Mouse (Mus musculus) forebrain, embryonic 10.5 days (tissue): ENCODE data around the gene Omp. TPM values are rescaled to one million over a fixed set of nuclear protein-coding genes. Genes with fewer than 3 reads are reported as not detected.

Experiments
- DNase-seq: peaks from one replicate; pipeline ENCODE4 v3.0.0-alpha.2; 2017; ENCODE audit warnings: low spot score; ENCODE audit errors: extremely low spot score
- H3K27ac ChIP-seq: fragments of 300-500 bp; sonication (generic); 2 replicates; pipeline ENCODE4 v1.5.1; 2016; ENCODE audit warnings: mild to moderate bottlenecking
- H3K27me3 ChIP-seq: fragments of 300-500 bp; sonication (generic); 2 replicates; pipeline ENCODE4 v1.6.1; 2016; ENCODE audit warnings: mild to moderate bottlenecking; ENCODE audit not compliant: poor library complexity, severe bottlenecking
- H3K36me3 ChIP-seq: fragments of 300-500 bp; sonication (generic); replicated peaks from 2 replicates; pipeline ENCODE4 v1.6.1; 2016; ENCODE audit warnings: mild to moderate bottlenecking, moderate library complexity
- H3K4me1 ChIP-seq: fragments of 300-500 bp; sonication (generic); 2 replicates; pipeline ENCODE4 v1.6.1; 2016
- H3K4me3 ChIP-seq: fragments of 300-500 bp; sonication (generic); 2 replicates; pipeline ENCODE4 v1.5.1; 2016; ENCODE audit warnings: mild to moderate bottlenecking, moderate library complexity
- H3K9me3 ChIP-seq: fragments of 300-500 bp; sonication (generic); 2 replicates; pipeline ENCODE4 v1.6.1; 2016; ENCODE audit warnings: mild to moderate bottlenecking, moderate library complexity
- WGBS: fragments of 180-500 bp; shearing (Covaris S2); methylation state at CpG from one replicate; pipeline ENCODE4 v1.1.7; 2016; 5-methylcytosine and 5-hydroxymethylcytosine counted together
- polyA plus RNA-seq: library from polyadenylated mRNA; unstranded; fragments of >200 nt; fragmentation: Nextera tagmentation; extraction: Ambion mirVana; gene quantifications from 2 replicates; pipeline ENCODE4 v1.2.1, GENCODE M21; 2016

The Omp gene
- polyA plus RNA-seq, 1 experiment from 2014 or later: 0.19 TPM

- peaks cover 13% of the 10 kb centered on the region; the same call in 1 of the 2 replicates for H3K27me3 ChIP-seq
- no peaks in the 10 kb centered on the region for H3K9me3 ChIP-seq
- H3K4me3 ChIP-seq: no peak overlapping the region
- no peak for DNase-seq
- no peak overlapping the region for H3K27ac ChIP-seq
- H3K36me3 ChIP-seq: no peaks in the 10 kb centered on the region
- WGBS: 85% methylated on average over 8 of the region's 8 CpGs
- H3K4me1 ChIP-seq: peaks cover 27% of the 10 kb centered on the region
These were observed 23.6 kb downstream of the Omp start for GRCm38 (mm10) chr7:98121673-98122072.

DNA sequence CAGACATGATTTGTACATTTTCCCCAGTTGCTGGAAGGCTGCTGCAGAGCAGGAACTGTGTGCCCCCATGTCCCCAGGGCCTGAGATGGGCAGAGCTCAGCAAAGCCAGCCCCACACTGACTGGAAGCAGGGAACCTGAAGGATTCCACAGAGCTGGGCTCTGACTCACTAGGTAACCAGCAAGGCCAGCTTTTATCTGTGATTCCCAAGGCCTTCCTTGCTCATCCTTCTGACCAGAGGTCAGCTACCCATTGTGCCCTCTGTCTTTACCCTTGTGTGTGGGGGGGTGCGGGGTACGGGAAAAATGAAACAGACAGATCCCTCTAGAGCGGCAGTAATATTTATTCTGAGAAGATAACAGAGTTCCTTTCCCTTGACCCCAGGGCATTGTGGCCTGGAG, 24.1 kb downstream of the Omp start:
- peaks cover 27% of the 10 kb centered on the region for H3K4me1 ChIP-seq
- DNase-seq: no peak
- no peaks in the 10 kb centered on the region for H3K9me3 ChIP-seq
- no peak overlapping the region for H3K27ac ChIP-seq
- H3K27me3 ChIP-seq: peaks cover 13% of the 10 kb centered on the region; the same call in 1 of the 2 replicates
- no peak overlapping the region for H3K4me3 ChIP-seq
- WGBS: 93% methylated on average over 3 of the region's 3 CpGs
- no peaks in the 10 kb centered on the region for H3K36me3 ChIP-seq

GRCm38 (mm10) chr7:98120325-98120724, 25.0 kb downstream of the Omp start:
- Histone ChIP-seq H3K9me3 (no peaks in the 10 kb centered on the region), H3K4me1 (peaks cover 27% of the 10 kb centered on the region), H3K4me3 (peak overlapping the region; percentile 43), H3K27ac (0 out of 2 replicates have a peak overlapping the region, but pooled peaks have one; percentile 56), H3K27me3 (peaks cover 13% of the 10 kb centered on the region; the same call in 1 of the 2 replicates), H3K36me3 (no peaks in the 10 kb centered on the region)
- DNase-seq: peak; percentile 78
- 4% methylated on average over 7 of the region's 7 CpGs for WGBS

DNA sequence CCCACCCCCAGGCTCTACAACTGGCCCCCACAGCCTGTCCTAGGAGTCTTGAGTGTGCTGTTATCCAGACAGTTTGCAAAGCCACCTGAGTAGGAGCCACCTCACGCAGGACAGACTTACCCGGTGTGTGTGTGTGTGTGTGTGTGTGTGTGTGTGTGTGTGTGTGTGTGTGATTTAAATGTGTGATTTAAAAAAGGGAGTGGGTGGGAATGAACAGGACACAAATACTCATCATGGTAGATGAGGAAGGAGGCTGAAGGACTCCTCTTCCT, 25.4 kb downstream of the Omp start:
- no peak for DNase-seq
- H3K4me1 ChIP-seq: peaks cover 27% of the 10 kb centered on the region
- H3K9me3 ChIP-seq: no peaks in the 10 kb centered on the region
- peak overlapping the region; percentile 43; the same call in 1 of the 2 replicates for H3K4me3 ChIP-seq
- WGBS: 75% methylated on average over 2 of the region's 2 CpGs
- no peaks in the 10 kb centered on the region for H3K36me3 ChIP-seq
- no peak overlapping the region for H3K27ac ChIP-seq
- peaks cover 13% of the 10 kb centered on the region; the same call in 1 of the 2 replicates for H3K27me3 ChIP-seq

- H3K9me3 ChIP-seq: no peaks in the 10 kb centered on the region
- H3K4me3 ChIP-seq: peak within 1 kb of the TSS; percentile 43
- peak; percentile 40 for DNase-seq
- peaks cover 13% of the 10 kb centered on the region; the same call in 1 of the 2 replicates for H3K27me3 ChIP-seq
- H3K27ac ChIP-seq: peak within 1 kb of the TSS; percentile 58
- peaks cover 27% of the 10 kb centered on the region for H3K4me1 ChIP-seq
- no peaks in the 10 kb centered on the region for H3K36me3 ChIP-seq
- 26% methylated on average over 9 of the region's 9 CpGs for WGBS
These were observed 25.9 kb downstream of the Omp start, which contains the start of gene Myo7a for GRCm38 (mm10) chr7:98119179-98119960. Gene Myo7a (minus strand): TSS chr7:98119524.

- H3K36me3 ChIP-seq: no peaks in the 10 kb centered on the region
- no peak for DNase-seq
- WGBS: 78% methylated on average over 11 of the region's 11 CpGs
- H3K27me3 ChIP-seq: peaks cover 26% of the 10 kb centered on the region
- H3K9me3 ChIP-seq: no peaks in the 10 kb centered on the region
- H3K4me3 ChIP-seq: no peak overlapping the region
- H3K27ac ChIP-seq: peak overlapping the region; percentile 15; the same call in 1 of the 2 replicates
- H3K4me1 ChIP-seq: peaks cover 27% of the 10 kb centered on the region
These were observed 28.2 kb downstream of the Omp start for GRCm38 (mm10) chr7:98117012-98117660.

DNA sequence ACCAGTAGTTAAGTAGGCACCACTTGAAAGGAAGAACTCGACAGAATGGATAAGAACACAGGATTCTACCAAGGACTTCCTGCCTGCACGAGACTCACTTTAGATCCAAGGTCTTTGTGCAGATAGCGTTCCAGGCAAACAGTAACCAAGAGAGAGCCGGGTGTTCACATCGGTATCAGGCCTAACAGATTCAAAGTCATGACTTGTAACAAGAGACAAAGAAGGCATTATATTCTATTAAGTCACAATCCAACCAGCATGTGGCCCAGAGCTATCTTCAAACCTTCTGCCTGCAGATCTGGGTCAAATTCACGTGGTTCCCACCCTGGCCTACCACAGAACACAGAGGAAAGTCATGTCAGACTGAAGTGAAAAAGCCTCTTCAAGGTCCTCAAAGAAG, 30.6 kb downstream of the Omp start:
- peaks cover 38% of the 10 kb centered on the region for H3K27me3 ChIP-seq

GRCm38 (mm10) chr7:98111233-98111632, 34.1 kb downstream of the Omp start:
- Histone ChIP-seq H3K27me3 (peaks cover 44% of the 10 kb centered on the region), H3K9me3 (no peaks in the 10 kb centered on the region), H3K4me3 (peak overlapping the region; percentile 45), H3K4me1 (peaks cover 10% of the 10 kb centered on the region), H3K27ac (0 out of 2 replicates have a peak overlapping the region, but pooled peaks have one; percentile 1), H3K36me3 (no peaks in the 10 kb centered on the region)
- 5% methylated on average over 25 of the region's 25 CpGs for WGBS
- DNase-seq: no peak

More for the DNA sequence above, 30.6 kb downstream of the Omp start:
- H3K27ac ChIP-seq: 0 out of 2 replicates have a peak overlapping the region, but pooled peaks have one; percentile 22
- WGBS: 81% methylated on average over 6 of the region's 6 CpGs
- no peaks in the 10 kb centered on the region for H3K9me3 ChIP-seq
- no peak for DNase-seq
- no peaks in the 10 kb centered on the region for H3K36me3 ChIP-seq
- H3K4me1 ChIP-seq: peaks cover 26% of the 10 kb centered on the region
- H3K4me3 ChIP-seq: no peak overlapping the region

DNA sequence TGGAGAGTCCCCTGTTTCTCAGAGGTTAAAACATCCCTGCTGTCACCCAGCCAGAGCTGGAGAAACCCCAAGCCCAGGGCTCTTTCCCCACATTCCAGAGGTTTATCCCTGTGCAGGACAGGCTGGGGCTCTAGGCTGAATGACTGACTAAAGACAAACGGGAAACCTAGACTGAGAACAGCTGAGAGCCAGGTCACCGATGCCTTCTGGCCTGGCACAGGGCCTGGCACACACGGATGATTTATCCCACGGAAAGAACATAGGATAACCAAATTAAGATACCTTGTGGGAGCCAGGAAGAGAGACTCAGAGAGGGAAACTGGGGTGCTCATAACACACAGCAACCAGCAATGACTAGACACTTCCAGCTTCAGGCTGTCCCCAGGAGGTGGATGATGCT, 35.5 kb downstream of the Omp start:
- no peaks in the 10 kb centered on the region for H3K36me3 ChIP-seq
- H3K27me3 ChIP-seq: peaks cover 44% of the 10 kb centered on the region
- no peak for DNase-seq
- H3K4me3 ChIP-seq: no peak overlapping the region
- 87% methylated on average over 4 of the region's 4 CpGs for WGBS
- no peak overlapping the region for H3K27ac ChIP-seq
- peaks cover 15% of the 10 kb centered on the region for H3K4me1 ChIP-seq
- H3K9me3 ChIP-seq: no peaks in the 10 kb centered on the region

DNA sequence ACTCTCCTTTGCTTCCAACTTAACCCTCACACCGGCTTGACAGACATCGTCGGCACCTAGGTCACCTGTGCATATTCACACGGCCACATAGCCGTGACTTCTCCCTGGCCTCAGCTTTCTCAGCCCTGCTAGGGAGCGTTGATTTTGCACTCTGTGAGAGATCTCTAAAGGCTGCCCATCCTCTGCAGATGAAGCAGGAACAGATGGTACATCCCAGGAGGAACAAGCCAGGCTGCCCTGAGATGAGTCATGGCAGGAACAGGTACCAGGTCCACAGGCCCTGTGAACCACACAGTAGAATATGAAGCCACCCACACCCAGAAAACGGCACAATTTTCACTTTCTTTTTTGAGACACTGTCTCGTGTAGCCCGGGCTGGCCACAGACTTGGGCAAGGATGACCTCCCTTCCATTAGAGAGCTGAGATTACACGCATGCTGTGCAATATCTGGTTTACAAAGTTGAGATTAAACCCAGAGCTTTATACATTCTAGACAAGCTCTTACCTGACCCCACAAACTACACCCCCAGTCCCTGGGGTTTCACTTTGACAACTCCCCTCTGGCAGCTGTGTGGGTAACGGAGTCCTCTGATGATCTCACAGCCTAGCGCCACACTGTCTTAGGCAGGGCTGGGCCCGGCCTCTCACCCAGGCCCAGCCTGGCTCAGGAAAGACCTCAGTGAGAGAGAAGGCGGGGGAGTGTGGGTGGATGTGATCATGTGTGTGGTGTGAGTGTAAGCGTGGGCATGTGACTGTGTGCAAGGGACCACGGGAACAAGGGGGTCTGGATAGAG, 36.5 kb downstream of the Omp start:
- H3K27ac ChIP-seq: no peak overlapping the region
- no peak for DNase-seq
- 88% methylated on average over 16 of the region's 16 CpGs for WGBS
- no peaks in the 10 kb centered on the region for H3K36me3 ChIP-seq
- peaks cover 44% of the 10 kb centered on the region for H3K27me3 ChIP-seq
- no peaks in the 10 kb centered on the region for H3K9me3 ChIP-seq
- peaks cover 20% of the 10 kb centered on the region for H3K4me1 ChIP-seq
- H3K4me3 ChIP-seq: no peak overlapping the region

DNA sequence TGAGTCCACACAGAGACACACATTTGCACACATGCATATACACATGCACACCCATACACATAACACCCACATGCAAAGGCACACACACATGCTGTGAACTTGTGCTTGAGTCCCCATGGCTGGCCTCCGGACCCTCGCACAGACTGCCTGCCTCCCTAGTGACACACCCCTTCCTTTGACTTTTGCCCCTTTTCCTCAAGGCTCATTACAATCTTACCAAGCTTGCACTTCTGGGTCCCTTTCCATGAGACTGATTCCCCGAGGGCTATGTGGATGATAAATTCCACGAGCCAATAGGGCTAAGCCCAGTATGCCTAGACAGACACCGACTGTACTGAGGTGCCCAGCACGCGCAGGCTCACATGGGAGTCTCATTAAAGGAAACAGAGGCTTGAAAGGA, 39.0 kb downstream of the Omp start:
- peaks cover 30% of the 10 kb centered on the region for H3K4me1 ChIP-seq
- no peak overlapping the region for H3K27ac ChIP-seq
- peaks cover 23% of the 10 kb centered on the region for H3K27me3 ChIP-seq
- no peak for DNase-seq
- 90% methylated on average over 7 of the region's 7 CpGs for WGBS
- H3K36me3 ChIP-seq: no peaks in the 10 kb centered on the region
- no peak overlapping the region for H3K4me3 ChIP-seq
- H3K9me3 ChIP-seq: no peaks in the 10 kb centered on the region

DNA sequence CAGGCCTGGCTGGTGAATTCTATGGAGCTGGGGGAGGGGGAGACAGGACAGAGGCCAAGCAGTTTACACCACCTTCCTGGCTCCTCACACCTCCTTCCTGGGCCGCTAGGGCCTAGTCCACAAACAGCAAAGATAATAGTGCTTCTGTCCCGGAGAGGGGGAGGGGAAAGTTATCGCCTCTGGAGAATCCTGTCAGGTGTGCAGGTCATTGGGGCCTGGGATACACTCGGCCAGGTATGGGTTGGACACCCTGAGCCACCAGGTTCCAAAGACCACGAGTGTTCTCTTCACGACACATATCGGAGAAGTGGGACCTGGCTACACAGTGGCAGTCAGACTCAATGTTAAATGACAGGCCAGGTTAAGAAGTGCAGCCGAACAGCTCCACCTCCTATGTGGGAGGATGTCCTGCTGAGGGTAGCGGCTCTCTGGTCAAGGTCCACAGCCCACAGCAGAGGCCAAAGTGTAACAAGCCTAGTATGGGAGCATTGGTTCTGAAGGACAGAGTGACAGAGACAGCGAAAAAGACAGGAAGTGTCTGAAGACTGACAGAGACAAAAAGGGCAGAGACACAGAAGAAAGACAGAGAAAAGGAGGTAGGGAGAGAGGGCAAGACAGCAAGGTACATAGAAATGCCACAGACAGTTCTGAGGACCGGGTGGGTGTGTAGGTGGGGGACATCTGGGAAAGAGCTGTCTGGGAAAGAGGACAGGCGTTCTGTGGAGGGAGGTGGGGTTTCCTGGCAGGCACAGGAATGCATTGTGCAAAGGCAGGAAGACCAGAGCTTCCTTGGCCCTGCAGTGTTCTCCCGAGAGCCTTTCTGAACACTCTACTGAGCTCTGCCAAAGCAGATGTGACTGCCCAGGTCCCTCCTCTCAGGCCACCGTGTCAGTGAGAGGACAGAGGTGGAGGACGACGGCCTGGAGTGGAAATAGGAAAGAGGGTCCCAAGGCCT, 40.5 kb downstream of the Omp start:
- H3K27me3 ChIP-seq: peaks cover 8% of the 10 kb centered on the region
- H3K4me1 ChIP-seq: peaks cover 24% of the 10 kb centered on the region
- no peak overlapping the region for H3K4me3 ChIP-seq
- peak overlapping the region; percentile 8; the same call in 1 of the 2 replicates for H3K27ac ChIP-seq
- no peak for DNase-seq
- H3K36me3 ChIP-seq: no peaks in the 10 kb centered on the region
- WGBS: 69% methylated on average over 16 of the region's 16 CpGs
- no peaks in the 10 kb centered on the region for H3K9me3 ChIP-seq
